Mouse (Mus musculus) kidney, adult 18-20 months (tissue): ENCODE data around the gene Ttn.
"Not testable (repeated sequence)": the region's sequence is repeated elsewhere in the genome, so short reads cannot be mapped to it uniquely, and the experiment has no call there.

Experiments
- DNase-seq: peaks from one replicate; pipeline ENCODE4 v3.0.0; 2021

Gene Ttn

GRCm38 (mm10) chr2:76982391-76983145, at the start of gene Ttn:
Gene Ttn (minus strand): TSS chr2:76982547.
- DNase-seq: no peak

GRCm38 (mm10) chr2:77020649-77021048, 38.3 kb upstream of the Ttn start:
- DNase-seq: no peak

- DNase-seq: no peak
Observed at GRCm38 (mm10) chr2:77017735-77018134, 35.4 kb upstream of the Ttn start.

GRCm38 (mm10) chr2:77013449-77013848, 31.1 kb upstream of the Ttn start:
- DNase-seq: not testable (repeated sequence)

GRCm38 (mm10) chr2:77011981-77012380, 29.6 kb upstream of the Ttn start:
- DNase-seq: no peak

- no peak for DNase-seq
Observed at GRCm38 (mm10) chr2:77007015-77007414, 24.7 kb upstream of the Ttn start.

GRCm38 (mm10) chr2:77003148-77003547, 20.8 kb upstream of the Ttn start:
- no peak for DNase-seq

GRCm38 (mm10) chr2:76998351-76998750, 16.0 kb upstream of the Ttn start:
- DNase-seq: no peak

- DNase-seq: no peak
Observed at GRCm38 (mm10) chr2:76992493-76993201, 10.3 kb upstream of the Ttn start.

GRCm38 (mm10) chr2:76987317-76987716, 5.0 kb upstream of the Ttn start:
- DNase-seq: no peak

- DNase-seq: no peak
Observed at GRCm38 (mm10) chr2:76984384-76984783, 2.0 kb upstream of the Ttn start.

- DNase-seq: no peak
Observed at GRCm38 (mm10) chr2:76983601-76984000, 1.3 kb upstream of the Ttn start.

GRCm38 (mm10) chr2:76981717-76982116, 630 bp downstream of the Ttn start:
- DNase-seq: no peak

- peak; percentile 49 for DNase-seq
Observed at GRCm38 (mm10) chr2:76980146-76980545, 2.2 kb downstream of the Ttn start.

GRCm38 (mm10) chr2:76977650-76978049, 4.7 kb downstream of the Ttn start:
- no peak for DNase-seq

GRCm38 (mm10) chr2:76972051-76972450, 10.3 kb downstream of the Ttn start:
- DNase-seq: no peak

- DNase-seq: no peak
Observed at GRCm38 (mm10) chr2:76971069-76971468, 11.3 kb downstream of the Ttn start.

GRCm38 (mm10) chr2:76970669-76971068, 11.7 kb downstream of the Ttn start:
- DNase-seq: no peak

GRCm38 (mm10) chr2:76970204-76970603, 12.1 kb downstream of the Ttn start:
- DNase-seq: no peak

- no peak for DNase-seq
Observed at GRCm38 (mm10) chr2:76969637-76970036, 12.7 kb downstream of the Ttn start.

- peak; percentile 74 for DNase-seq
Observed at GRCm38 (mm10) chr2:76968919-76969318, 13.4 kb downstream of the Ttn start.

- no peak for DNase-seq
Observed at GRCm38 (mm10) chr2:76966582-76966981, 15.8 kb downstream of the Ttn start.

- no peak for DNase-seq
Observed at GRCm38 (mm10) chr2:76966013-76966412, 16.3 kb downstream of the Ttn start.

GRCm38 (mm10) chr2:76965542-76965941, 16.8 kb downstream of the Ttn start:
- no peak for DNase-seq
